Mouse (Mus musculus) embryonic facial prominence, embryonic 11.5 days (tissue): ENCODE data around the gene Lrrk1. TPM values are rescaled to one million over a fixed set of nuclear protein-coding genes. Genes with fewer than 3 reads are reported as not detected.

Source experiments
- ATAC-seq: fragments of 200-750 bp; cut with Nextera tagmentation; replicated peaks from 2 replicates; pipeline ENCODE4 v1.8.0; 2017; ENCODE audit warnings: low read depth; ENCODE audit not compliant: insufficient number of reproducible peaks, low FRiP score, low TSS enrichment
- DNase-seq: peaks from one replicate; pipeline ENCODE4 v3.0.0-alpha.2; 2015; ENCODE audit warnings: low spot score
- H3K27ac ChIP-seq: fragments of 300-500 bp; sonication (generic); replicated peaks from 2 replicates; pipeline ENCODE4 v1.5.1; 2014; ENCODE audit warnings: mild to moderate bottlenecking, low read depth, low read length, control low read depth
- H3K27me3 ChIP-seq: fragments of 300-500 bp; sonication (generic); 2 replicates; pipeline ENCODE4 v1.6.1; 2014; ENCODE audit warnings: mild to moderate bottlenecking, low read length, moderate library complexity, mixed read lengths; ENCODE audit not compliant: control insufficient read depth, insufficient read depth
- H3K36me3 ChIP-seq: fragments of 300-500 bp; sonication (generic); replicated peaks from 2 replicates; pipeline ENCODE4 v1.6.1; 2014; ENCODE audit warnings: low read depth, mild to moderate bottlenecking, low read length, moderate library complexity, mixed read lengths; ENCODE audit not compliant: control insufficient read depth, insufficient read depth
- H3K4me1 ChIP-seq: fragments of 300-500 bp; sonication (generic); 2 replicates; pipeline ENCODE4 v1.6.1; 2014; ENCODE audit warnings: low read length, mixed read lengths; ENCODE audit not compliant: control insufficient read depth, insufficient read depth
- H3K4me2 ChIP-seq: fragments of 300-500 bp; sonication (generic); 2 replicates; pipeline ENCODE4 v1.6.1; 2014; ENCODE audit warnings: low read depth, mild to moderate bottlenecking, control low read depth, low read length, moderate library complexity
- H3K4me3 ChIP-seq: fragments of 300-500 bp; sonication (generic); 2 replicates; pipeline ENCODE4 v1.5.1; 2014; ENCODE audit warnings: low read depth, low read length, control low read depth
- H3K9ac ChIP-seq: fragments of 300-500 bp; sonication (generic); replicated peaks from 2 replicates; pipeline ENCODE4 v1.6.1; 2014; ENCODE audit warnings: mild to moderate bottlenecking, control low read depth, low read length
- H3K9me3 ChIP-seq: fragments of 300-500 bp; sonication (generic); replicated peaks from 2 replicates; pipeline ENCODE4 v1.6.1; 2016; ENCODE audit warnings: mild to moderate bottlenecking, low read length, inconsistent platforms, mixed read lengths; ENCODE audit not compliant: control insufficient read depth
- WGBS: fragments of 180-500 bp; shearing (Covaris S2); extraction: QIAGEN DNeasy Blood & Tissue Kit; methylation state at CpG from one replicate; pipeline ENCODE4 v1.1.7; 2014; 5-methylcytosine and 5-hydroxymethylcytosine counted together
- polyA plus RNA-seq: library from polyadenylated mRNA; unstranded; fragments of >200 nt; fragmentation: Nextera tagmentation; extraction: Ambion mirVana; gene quantifications from 2 replicates; pipeline ENCODE4 v1.2.1, GENCODE M21; 2014

Gene Lrrk1
- polyA plus RNA-seq, 1 experiment from 2014 or later = 3.1 TPM

- Histone ChIP-seq H3K9me3 (no peaks in the 10 kb centered on the region), H3K9ac (no peak overlapping the region), H3K36me3 (no peaks in the 10 kb centered on the region), H3K4me2 (no peak overlapping the region), H3K4me3 (no peak overlapping the region), H3K27me3 (no peaks in the 10 kb centered on the region), H3K4me1 (peaks cover 3% of the 10 kb centered on the region; the same call in 1 of the 2 replicates), H3K27ac (no peak overlapping the region)
- no peak for DNase-seq
- WGBS = 70% methylated on average over 6 of the region's 6 CpGs
- no peak for ATAC-seq
These were observed 154.1 kb downstream of the Lrrk1 start for GRCm38 (mm10) chr7:66233947-66234516.

DNA sequence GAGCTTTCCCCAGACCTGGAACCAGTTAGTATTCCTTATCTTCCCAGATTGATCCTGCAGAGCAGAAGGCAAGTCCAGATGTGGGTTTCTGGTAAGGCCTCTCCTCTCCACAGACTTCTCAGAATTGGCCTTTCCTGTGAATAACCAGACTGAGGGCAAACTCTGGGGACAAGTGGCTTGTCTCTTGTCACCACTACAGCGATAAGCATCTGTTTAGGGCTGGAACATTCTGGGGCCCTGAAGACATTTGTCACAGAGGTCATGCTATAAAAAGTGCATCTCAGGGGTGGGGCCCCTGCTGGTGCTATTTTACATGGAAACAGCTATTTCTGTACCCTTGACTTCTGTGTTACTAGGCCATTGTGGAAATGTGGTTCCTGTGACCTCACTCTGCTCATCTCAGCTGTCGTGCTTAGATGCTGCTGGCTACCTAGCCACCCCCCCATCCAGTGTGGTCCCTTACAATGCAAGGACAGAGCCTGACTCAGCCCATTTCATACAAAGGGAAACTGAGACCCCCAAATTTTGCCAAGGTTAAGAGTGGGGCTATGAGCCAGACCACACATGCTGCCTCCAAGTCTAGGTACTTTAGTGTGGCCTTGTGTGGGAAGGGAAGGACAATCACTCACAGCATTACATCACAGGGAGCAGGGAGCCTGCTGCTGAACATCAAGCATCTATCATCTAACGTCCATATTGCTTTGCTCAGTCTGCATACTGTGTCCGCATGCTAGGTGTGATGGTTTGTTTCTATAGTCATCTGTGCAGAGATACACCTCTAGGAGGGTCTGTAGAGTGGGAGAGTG lies 154.8 kb downstream of the Lrrk1 start:
- 72% methylated on average over 4 of the region's 4 CpGs for WGBS
- no peaks in the 10 kb centered on the region for H3K27me3 ChIP-seq
- ATAC-seq (no peak), DNase-seq (peak; percentile 57)
- H3K9ac ChIP-seq = no peak overlapping the region
- peaks cover 3% of the 10 kb centered on the region; the same call in 1 of the 2 replicates for H3K4me1 ChIP-seq
- no peak overlapping the region for H3K4me2 ChIP-seq
- H3K36me3 ChIP-seq = no peaks in the 10 kb centered on the region
- no peaks in the 10 kb centered on the region for H3K9me3 ChIP-seq
- no peak overlapping the region for H3K4me3 ChIP-seq
- H3K27ac ChIP-seq = no peak overlapping the region

- Histone ChIP-seq H3K36me3 (no peaks in the 10 kb centered on the region), H3K27me3 (no peaks in the 10 kb centered on the region), H3K9ac (no peak overlapping the region), H3K4me2 (no peak overlapping the region), H3K9me3 (no peaks in the 10 kb centered on the region), H3K4me3 (no peak overlapping the region), H3K4me1 (peaks cover 3% of the 10 kb centered on the region; the same call in 1 of the 2 replicates), H3K27ac (peak overlapping the region; percentile 70)
- ATAC-seq (no peak; the same call in 1 of the 2 replicates), DNase-seq (no peak)
- 71% methylated on average over 4 of the region's 4 CpGs for WGBS
These were observed 156.3 kb downstream of the Lrrk1 start for GRCm38 (mm10) chr7:66231861-66232260.

DNA sequence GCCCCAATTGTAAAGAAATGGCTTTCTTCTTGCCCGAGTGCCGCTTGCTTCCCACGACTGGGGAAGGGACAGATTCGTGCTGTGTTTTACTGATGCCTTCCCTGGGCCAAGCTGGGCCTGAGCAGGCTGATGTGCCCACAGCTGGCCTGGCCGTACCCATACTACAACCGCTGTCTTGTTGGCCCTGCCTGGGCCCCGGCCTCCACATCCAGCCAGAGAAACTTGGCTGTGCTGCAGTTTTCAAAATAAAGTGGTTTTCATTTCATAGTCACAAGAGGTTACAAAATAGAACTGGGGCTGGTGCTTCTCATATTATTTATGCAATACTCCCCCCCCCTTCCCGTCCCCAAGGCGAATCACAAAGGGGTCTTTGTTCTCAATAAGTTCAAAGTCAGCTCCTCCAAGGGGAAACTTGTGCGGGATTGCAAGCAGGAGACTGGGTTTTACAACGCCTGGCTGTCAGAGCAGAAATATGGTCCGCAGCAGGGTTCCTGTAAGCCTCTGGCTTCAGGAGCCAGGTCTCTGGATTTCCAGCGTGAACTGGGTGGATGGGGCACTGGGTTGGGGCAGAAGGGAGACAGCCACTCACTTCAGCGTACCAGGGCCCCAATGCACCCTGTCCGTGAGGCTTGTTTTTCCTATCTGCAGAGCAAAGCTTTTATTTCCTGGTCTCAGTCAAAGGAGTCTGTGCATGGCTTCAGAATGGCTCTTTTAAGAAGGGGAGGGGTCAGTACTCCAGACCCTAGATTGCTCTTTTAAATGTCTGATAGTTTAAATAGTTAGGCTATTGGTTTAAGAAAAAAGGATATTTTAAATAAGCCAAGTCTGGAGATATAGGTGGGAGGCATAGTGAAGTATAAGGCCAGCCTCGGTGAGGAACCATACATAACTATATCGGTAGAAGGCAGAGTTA lies 157.3 kb downstream of the Lrrk1 start:
- H3K36me3 ChIP-seq = no peaks in the 10 kb centered on the region
- no peaks in the 10 kb centered on the region for H3K9me3 ChIP-seq
- no peaks in the 10 kb centered on the region for H3K27me3 ChIP-seq
- H3K4me2 ChIP-seq = no peak overlapping the region
- H3K4me3 ChIP-seq = no peak overlapping the region
- ATAC-seq (no peak), DNase-seq (peak; percentile 70)
- H3K9ac ChIP-seq = no peak overlapping the region
- peaks cover 3% of the 10 kb centered on the region; the same call in 1 of the 2 replicates for H3K4me1 ChIP-seq
- WGBS = 34% methylated on average over 17 of the region's 17 CpGs
- peak overlapping the region; percentile 70 for H3K27ac ChIP-seq

GRCm38 (mm10) chr7:66230246-66230637 lies 157.9 kb downstream of the Lrrk1 start:
- DNase-seq (no peak), ATAC-seq (no peak)
- WGBS = 57% methylated on average over 4 of the region's 4 CpGs
- peak overlapping the region; percentile 70; the same call in 1 of the 2 replicates for H3K27ac ChIP-seq
- H3K36me3 ChIP-seq = no peaks in the 10 kb centered on the region
- no peak overlapping the region for H3K9ac ChIP-seq
- no peak overlapping the region for H3K4me3 ChIP-seq
- H3K4me1 ChIP-seq = peaks cover 3% of the 10 kb centered on the region; the same call in 1 of the 2 replicates
- no peak overlapping the region for H3K4me2 ChIP-seq
- H3K9me3 ChIP-seq = no peaks in the 10 kb centered on the region
- H3K27me3 ChIP-seq = no peaks in the 10 kb centered on the region

DNA sequence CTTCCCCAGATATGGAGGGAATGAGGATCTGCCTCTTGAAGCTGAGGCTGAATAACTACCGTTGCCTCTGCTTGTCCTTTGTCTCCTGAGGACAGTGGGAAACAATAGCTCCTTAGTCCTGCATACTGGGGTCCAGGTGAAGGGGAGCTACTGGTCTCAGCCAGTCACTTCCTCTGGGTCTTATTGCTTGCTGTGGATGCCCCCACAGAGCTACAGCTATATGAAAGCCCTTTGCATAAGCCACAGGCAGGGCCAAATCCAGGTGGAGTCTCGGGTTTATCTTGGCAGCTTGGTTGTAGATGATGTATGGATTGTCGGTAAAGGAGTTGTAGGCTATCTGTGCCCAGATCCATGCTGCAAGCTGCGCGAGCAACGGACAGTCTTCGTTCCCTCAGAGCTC lies 158.7 kb downstream of the Lrrk1 start:
- H3K27me3 ChIP-seq = no peaks in the 10 kb centered on the region
- peaks cover 3% of the 10 kb centered on the region; the same call in 1 of the 2 replicates for H3K4me1 ChIP-seq
- H3K9ac ChIP-seq = no peak overlapping the region
- H3K4me2 ChIP-seq = no peak overlapping the region
- no peak for ATAC-seq
- no peaks in the 10 kb centered on the region for H3K36me3 ChIP-seq
- H3K4me3 ChIP-seq = no peak overlapping the region
- H3K27ac ChIP-seq = no peak overlapping the region
- H3K9me3 ChIP-seq = no peaks in the 10 kb centered on the region
- 47% methylated on average over 7 of the region's 7 CpGs for WGBS
- no peak for DNase-seq

DNA sequence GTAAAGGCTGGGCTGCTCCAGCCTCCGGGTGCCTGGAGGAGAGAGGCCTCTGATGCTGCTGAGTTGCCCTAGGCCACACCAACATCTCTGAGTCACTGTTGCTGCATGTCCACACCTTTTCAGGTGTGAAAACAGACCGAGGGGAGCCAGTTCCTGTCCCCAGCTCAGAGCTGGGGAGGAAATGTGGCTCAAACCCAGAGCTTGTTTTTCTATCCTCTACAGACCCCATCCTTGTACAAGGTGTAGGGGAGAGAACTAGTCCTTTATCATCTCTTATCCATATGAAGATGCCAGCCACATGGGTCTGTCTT lies 159.6 kb downstream of the Lrrk1 start:
- Histone ChIP-seq H3K4me2 (no peak overlapping the region), H3K27me3 (no peaks in the 10 kb centered on the region), H3K4me1 (peaks cover 3% of the 10 kb centered on the region; the same call in 1 of the 2 replicates), H3K9ac (no peak overlapping the region), H3K4me3 (no peak overlapping the region), H3K9me3 (no peaks in the 10 kb centered on the region), H3K36me3 (no peaks in the 10 kb centered on the region), H3K27ac (no peak overlapping the region)
- DNase-seq = no peak
- WGBS = 58% methylated on average over 2 of the region's 2 CpGs
- no peak for ATAC-seq
